Mouse (Mus musculus) central nervous system, embryonic 18 days (tissue): ENCODE results near the gene Tigit. TPM values are rescaled to one million over a fixed set of nuclear protein-coding genes. Genes with fewer than 3 reads are reported as not detected.

Experiments
- polyA plus RNA-seq: library from polyadenylated mRNA; depleted of rRNA; stranded (reverse); fragments of >200 nt; gene quantifications from 2 replicates; pipeline ENCODE4 v1.2.3, GENCODE M21; 2012; rRNA removed

Gene Tigit
- not detected in 2 replicates for polyA plus RNA-seq

GRCm38 (mm10) chr16:43663978-43664579 is at the start of gene Tigit:
TSS of gene Tigit (minus strand) at chr16:43664146.

Other genes with a start within 250 kb of the Tigit start
- 0.12 and 0.23 TPM in 2 replicates for gene Drd3, start 89.9 kb upstream of the Tigit start, polyA plus RNA-seq
- gene Ccdc191, start 225.7 kb upstream of the Tigit start, polyA plus RNA-seq, result 1.6 and 2.9 TPM in 2 replicates